Mouse (Mus musculus) hindbrain, embryonic 16.5 days (tissue): ENCODE measurements around the gene Epb41l1. TPM values are rescaled to one million over a fixed set of nuclear protein-coding genes. Genes with fewer than 3 reads are reported as not detected.

Source experiments
- ATAC-seq: fragments of 200-750 bp; cut with Nextera tagmentation; 2 replicates; pipeline ENCODE4 v1.8.0; 2017; ENCODE audit warnings: moderate TSS enrichment, moderate library complexity
- H3K27ac ChIP-seq: fragments of 300-500 bp; sonication (generic); 2 replicates; pipeline ENCODE4 v1.5.1; 2014; ENCODE audit warnings: low read depth, mild to moderate bottlenecking, control low read depth, low read length, moderate library complexity
- H3K27me3 ChIP-seq: fragments of 300-500 bp; sonication (generic); replicated peaks from 2 replicates; pipeline ENCODE4 v1.6.1; 2014; ENCODE audit warnings: low read length; ENCODE audit not compliant: control insufficient read depth, insufficient read depth
- H3K36me3 ChIP-seq: fragments of 300-500 bp; sonication (generic); 2 replicates; pipeline ENCODE4 v1.6.1; 2014; ENCODE audit warnings: mild to moderate bottlenecking, low read length, moderate library complexity, mixed read lengths; ENCODE audit not compliant: control insufficient read depth, insufficient read depth
- H3K4me1 ChIP-seq: fragments of 300-500 bp; sonication (generic); 2 replicates; pipeline ENCODE4 v1.6.1; 2014; ENCODE audit warnings: low read depth, low read length; ENCODE audit not compliant: control insufficient read depth, insufficient read depth
- H3K4me2 ChIP-seq: fragments of 300-500 bp; sonication (generic); 2 replicates; pipeline ENCODE4 v1.6.1; 2014; ENCODE audit warnings: mild to moderate bottlenecking, low read length, control low read depth, moderate library complexity
- H3K4me3 ChIP-seq: fragments of 300-500 bp; sonication (generic); 2 replicates; pipeline ENCODE4 v1.5.1; 2014; ENCODE audit warnings: mild to moderate bottlenecking, low read length, control low read depth, moderate library complexity
- H3K9ac ChIP-seq: fragments of 300-500 bp; sonication (generic); 2 replicates; pipeline ENCODE4 v1.6.1; 2014; ENCODE audit warnings: low read depth, mild to moderate bottlenecking, control low read depth, low read length, moderate library complexity
- H3K9me3 ChIP-seq: fragments of 300-500 bp; sonication (generic); 2 replicates; pipeline ENCODE4 v1.6.1; 2014; ENCODE audit warnings: mild to moderate bottlenecking, low read length, moderate library complexity; ENCODE audit not compliant: control insufficient read depth
- WGBS: fragments of 180-500 bp; shearing (Covaris S2); extraction: QIAGEN DNeasy Blood & Tissue Kit; methylation state at CpG from one replicate; pipeline ENCODE4 v1.1.7; 2014; 5-methylcytosine and 5-hydroxymethylcytosine counted together
- polyA plus RNA-seq: library from polyadenylated mRNA; unstranded; fragments of >200 nt; fragmentation: Nextera tagmentation; extraction: Ambion mirVana; gene quantifications from 2 replicates; pipeline ENCODE4 v1.2.1, GENCODE M21; 2015

Epb41l1 gene
- polyA plus RNA-seq, 1 experiment from 2014 or later: 17.0 TPM

DNA sequence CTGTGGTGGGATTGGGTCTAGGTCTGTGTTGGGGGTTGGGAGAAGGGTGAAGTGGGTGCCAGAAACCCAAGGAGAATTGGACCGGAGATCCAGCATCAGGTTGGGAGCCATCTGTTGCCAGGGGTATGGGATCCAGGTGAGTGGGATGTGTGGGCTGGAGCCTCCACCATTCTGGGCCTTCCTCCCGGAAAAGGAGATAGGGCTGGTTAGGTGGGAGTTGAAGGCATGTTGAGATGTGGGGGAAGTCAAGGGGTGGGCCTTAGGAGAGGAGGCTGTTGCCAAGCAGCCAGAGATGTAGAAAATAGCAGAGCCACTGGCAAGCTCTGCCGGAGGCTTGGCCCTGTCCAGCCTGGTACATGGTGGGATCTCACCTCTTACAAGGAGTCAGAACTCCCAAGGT lies 11.4 kb downstream of the Epb41l1 start:
- Histone ChIP-seq H3K27ac (no peak overlapping the region), H3K27me3 (no peaks in the 10 kb centered on the region), H3K36me3 (no peaks in the 10 kb centered on the region), H3K4me1 (no peaks in the 10 kb centered on the region), H3K9ac (no peak overlapping the region), H3K4me2 (no peak overlapping the region), H3K4me3 (no peak overlapping the region), H3K9me3 (no peaks in the 10 kb centered on the region)
- ATAC-seq: no peak
- 86% methylated on average over 3 of the region's 3 CpGs for WGBS

- no peak overlapping the region for H3K4me2 ChIP-seq
- H3K27ac ChIP-seq: no peak overlapping the region
- no peaks in the 10 kb centered on the region for H3K4me1 ChIP-seq
- no peak overlapping the region for H3K9ac ChIP-seq
- no peaks in the 10 kb centered on the region for H3K9me3 ChIP-seq
- peak; percentile 43; the same call in 1 of the 2 replicates for ATAC-seq
- 41% methylated on average over 9 of the region's 9 CpGs for WGBS
- no peak overlapping the region for H3K4me3 ChIP-seq
- no peaks in the 10 kb centered on the region for H3K27me3 ChIP-seq
- H3K36me3 ChIP-seq: no peaks in the 10 kb centered on the region
Observed at GRCm38 (mm10) chr2:156432874-156433868, 12.5 kb downstream of the Epb41l1 start.

- Histone ChIP-seq H3K27ac (no peak overlapping the region), H3K27me3 (no peaks in the 10 kb centered on the region), H3K9me3 (no peaks in the 10 kb centered on the region), H3K36me3 (0 out of 2 replicates have a peak, but pooled peaks cover 2% of the 10 kb centered on the region), H3K4me3 (no peak overlapping the region), H3K9ac (no peak overlapping the region), H3K4me1 (no peaks in the 10 kb centered on the region; the same call in 1 of the 2 replicates), H3K4me2 (no peak overlapping the region)
- 88% methylated on average over 11 of the region's 11 CpGs for WGBS
- no peak for ATAC-seq
Observed at GRCm38 (mm10) chr2:156437637-156438036, 16.9 kb downstream of the Epb41l1 start.

- Histone ChIP-seq H3K4me2 (no peak overlapping the region), H3K9ac (no peak overlapping the region), H3K4me3 (no peak overlapping the region), H3K27me3 (no peaks in the 10 kb centered on the region), H3K9me3 (no peaks in the 10 kb centered on the region), H3K4me1 (no peaks in the 10 kb centered on the region; the same call in 1 of the 2 replicates), H3K27ac (no peak overlapping the region), H3K36me3 (peaks cover 2% of the 10 kb centered on the region)
- 48% methylated on average over 11 of the region's 11 CpGs for WGBS
- ATAC-seq: peak; percentile 56
Observed at GRCm38 (mm10) chr2:156439666-156440462, 19.2 kb downstream of the Epb41l1 start.

DNA sequence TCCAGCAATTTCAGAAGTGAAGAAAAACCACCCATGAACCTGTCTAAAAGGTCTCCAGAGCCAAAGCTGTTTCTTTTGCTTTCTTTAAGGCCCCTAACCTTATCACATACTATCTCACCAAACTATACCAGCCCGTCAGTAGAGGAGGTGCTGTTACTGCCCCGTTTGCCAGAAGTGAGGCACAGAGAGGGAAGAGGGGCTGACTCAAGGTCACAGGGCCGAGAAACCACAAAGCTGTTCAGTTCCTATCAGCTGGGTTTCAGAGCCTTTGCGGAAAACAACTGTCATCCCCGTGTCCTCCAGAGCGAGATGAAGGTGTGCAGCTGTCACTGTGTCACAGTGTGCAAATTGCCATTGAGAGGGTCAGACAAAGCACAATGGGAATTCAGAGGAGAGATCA lies 21.2 kb downstream of the Epb41l1 start:
- no peaks in the 10 kb centered on the region for H3K9me3 ChIP-seq
- ATAC-seq: no peak
- no peak overlapping the region for H3K4me2 ChIP-seq
- 48% methylated on average over 6 of the region's 6 CpGs for WGBS
- peaks cover 10% of the 10 kb centered on the region for H3K36me3 ChIP-seq
- H3K9ac ChIP-seq: no peak overlapping the region
- H3K27ac ChIP-seq: no peak overlapping the region
- H3K4me3 ChIP-seq: no peak overlapping the region
- no peaks in the 10 kb centered on the region; the same call in 1 of the 2 replicates for H3K4me1 ChIP-seq
- no peaks in the 10 kb centered on the region for H3K27me3 ChIP-seq

- Histone ChIP-seq H3K4me1 (no peaks in the 10 kb centered on the region; the same call in 1 of the 2 replicates), H3K27me3 (no peaks in the 10 kb centered on the region), H3K9me3 (no peaks in the 10 kb centered on the region), H3K4me3 (no peak overlapping the region), H3K27ac (no peak overlapping the region), H3K9ac (no peak overlapping the region), H3K36me3 (peaks cover 10% of the 10 kb centered on the region), H3K4me2 (no peak overlapping the region)
- ATAC-seq: no peak
- 80% methylated on average over 1 of the region's 1 CpGs for WGBS
Observed at GRCm38 (mm10) chr2:156443323-156443722, 22.6 kb downstream of the Epb41l1 start.

DNA sequence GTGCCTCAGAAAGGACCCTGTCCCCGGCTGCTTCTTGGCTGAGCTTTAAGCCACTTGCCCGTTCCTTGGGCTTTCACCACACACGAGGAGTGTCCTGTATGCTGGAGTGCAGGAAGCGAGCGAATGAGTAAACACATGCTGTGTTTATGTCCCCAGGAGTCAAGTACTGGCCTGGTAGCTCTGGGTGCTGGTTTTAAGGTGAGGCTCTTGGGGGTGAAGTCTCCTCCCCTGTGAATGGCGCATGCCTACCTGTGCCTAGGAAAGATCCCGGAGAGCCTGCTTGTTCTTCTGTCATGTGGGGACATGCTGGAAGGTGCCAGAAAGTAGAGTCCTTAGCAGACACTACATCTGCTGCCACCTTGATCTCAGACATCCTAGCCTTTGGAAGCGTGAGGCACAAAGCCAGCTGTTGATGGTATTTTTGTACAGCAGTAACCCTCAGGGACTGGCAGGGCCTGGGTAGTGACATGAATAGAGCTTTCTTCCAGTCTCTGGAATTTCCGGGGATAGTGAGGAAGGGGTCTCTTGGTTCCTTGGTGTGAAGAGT lies 25.9 kb downstream of the Epb41l1 start:
- Histone ChIP-seq H3K9ac (no peak overlapping the region), H3K27ac (no peak overlapping the region), H3K27me3 (no peaks in the 10 kb centered on the region), H3K4me2 (no peak overlapping the region), H3K36me3 (peaks cover 8% of the 10 kb centered on the region), H3K4me1 (no peaks in the 10 kb centered on the region), H3K4me3 (no peak overlapping the region), H3K9me3 (no peaks in the 10 kb centered on the region)
- ATAC-seq: no peak
- 82% methylated on average over 9 of the region's 9 CpGs for WGBS

DNA sequence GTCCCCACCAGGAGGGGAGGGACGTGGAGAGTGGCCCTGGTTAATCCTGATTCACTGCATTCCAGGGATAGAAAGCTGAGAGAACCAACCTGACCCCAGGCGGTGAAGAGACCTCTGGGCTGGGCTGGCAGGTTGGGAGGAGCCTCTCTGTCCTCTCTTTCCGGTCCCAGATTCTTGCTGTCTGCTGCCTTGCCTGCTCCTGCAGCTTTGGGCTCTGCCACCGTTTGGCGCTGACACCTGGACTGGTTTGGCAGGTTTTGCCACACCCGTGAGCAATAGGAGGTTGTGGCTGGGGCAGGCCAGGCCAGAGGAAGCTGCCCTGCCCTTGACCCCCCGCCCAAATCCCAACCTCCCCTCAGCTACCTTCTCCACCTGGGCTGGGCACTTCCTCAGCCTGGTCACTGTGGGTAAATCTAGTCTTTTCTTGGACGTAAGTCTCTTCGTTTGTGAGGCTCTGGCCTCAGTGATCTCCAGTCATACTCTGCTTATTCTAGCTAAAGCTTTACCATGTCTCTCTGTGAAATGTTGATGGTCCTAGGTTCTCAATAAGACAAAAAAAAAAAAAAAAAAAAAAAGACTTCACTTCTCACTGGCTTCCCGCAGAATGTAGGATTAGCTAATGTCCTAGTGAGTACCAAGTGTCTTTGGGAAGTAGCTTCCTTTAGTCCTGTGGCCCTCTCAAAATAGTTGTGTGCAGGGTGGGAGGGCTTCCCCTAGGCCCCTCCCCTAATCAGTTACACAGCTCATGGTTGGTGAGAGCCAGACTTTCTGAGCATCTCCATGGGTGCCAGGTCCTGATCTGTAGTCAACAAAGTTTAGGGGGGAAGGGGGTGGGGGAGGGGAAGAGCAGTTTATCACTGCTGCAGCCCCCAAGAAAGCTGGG lies 26.9 kb downstream of the Epb41l1 start:
- Histone ChIP-seq H3K27me3 (no peaks in the 10 kb centered on the region), H3K9me3 (no peaks in the 10 kb centered on the region), H3K4me2 (no peak overlapping the region), H3K36me3 (peaks cover 8% of the 10 kb centered on the region), H3K4me3 (no peak overlapping the region), H3K9ac (no peak overlapping the region), H3K27ac (no peak overlapping the region), H3K4me1 (no peaks in the 10 kb centered on the region)
- 21% methylated on average over 10 of the region's 10 CpGs for WGBS
- no peak for ATAC-seq
